Mouse (Mus musculus) spleen, adult 2 months (tissue): ENCODE data around the gene Fam71f1.

Source experiments
- CTCF ChIP-seq: fragments of 200-500 bp; IDR thresholded peaks from 2 replicates; pipeline ENCODE4 v1.5.1; 2011; ENCODE audit warnings: mild to moderate bottlenecking, inconsistent platforms; ENCODE audit not compliant: insufficient read depth, insufficient read length, insufficient replicate concordance; ENCODE audit errors: extremely low read depth
- POLR2A ChIP-seq: fragments of 200-500 bp; IDR thresholded peaks from 2 replicates; pipeline ENCODE4 v1.6.1; 2011; ENCODE audit warnings: low read depth, low read length, inconsistent platforms

DNA sequence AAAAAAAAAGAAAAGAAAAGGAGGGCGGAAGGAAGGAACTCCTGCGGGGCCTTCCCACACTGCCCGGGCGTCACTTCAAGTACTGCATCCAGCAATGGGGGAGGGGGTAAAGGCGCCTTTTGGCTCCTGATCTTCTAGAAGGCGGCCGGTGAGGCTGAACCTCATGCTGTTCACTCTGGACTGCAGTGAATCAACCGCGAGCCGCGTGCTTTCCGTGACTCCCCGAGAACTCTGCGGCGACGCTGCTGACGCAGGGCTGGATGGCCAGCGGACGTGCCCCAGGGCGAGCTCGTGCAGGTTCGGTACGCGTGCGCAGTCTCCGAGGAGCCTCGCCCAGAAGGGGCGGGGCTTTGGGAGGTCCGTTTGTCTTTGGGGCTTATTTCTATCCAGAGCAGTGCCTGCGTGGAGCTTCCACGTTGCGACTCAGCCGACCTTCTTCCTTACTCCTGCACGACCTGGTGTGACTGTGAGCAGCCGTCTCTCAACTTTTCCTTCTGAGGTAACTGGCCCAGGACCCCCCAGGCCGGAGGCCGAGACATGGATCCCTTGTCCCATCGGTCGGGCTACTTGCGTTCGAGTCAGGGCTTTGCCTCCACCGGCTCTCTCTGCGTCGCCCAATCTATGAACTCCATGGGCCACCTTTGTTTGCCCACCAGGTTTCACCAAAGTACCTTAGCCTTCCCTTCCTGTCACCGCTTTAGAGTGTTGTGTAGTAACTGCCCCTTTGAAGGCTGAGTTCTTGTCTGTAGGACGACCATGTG is 46.4 kb upstream of the Fam71f1 start, which contains the start of gene Hilpda:
- TF ChIP-seq POLR2A (peak; percentile 82), CTCF (no peak)
